Mouse (Mus musculus): ENCODE results near the gene Metap1. TPM values are rescaled to one million over a fixed set of nuclear protein-coding genes. Genes with fewer than 3 reads are reported as not detected.
"Not testable (repeated sequence)": the region's sequence is repeated elsewhere in the genome, so short reads cannot be mapped to it uniquely, and the experiment has no call there.

Metap1 gene
- total RNA-seq, 1 experiment from 2014 or later: 56.8 TPM

DNA sequence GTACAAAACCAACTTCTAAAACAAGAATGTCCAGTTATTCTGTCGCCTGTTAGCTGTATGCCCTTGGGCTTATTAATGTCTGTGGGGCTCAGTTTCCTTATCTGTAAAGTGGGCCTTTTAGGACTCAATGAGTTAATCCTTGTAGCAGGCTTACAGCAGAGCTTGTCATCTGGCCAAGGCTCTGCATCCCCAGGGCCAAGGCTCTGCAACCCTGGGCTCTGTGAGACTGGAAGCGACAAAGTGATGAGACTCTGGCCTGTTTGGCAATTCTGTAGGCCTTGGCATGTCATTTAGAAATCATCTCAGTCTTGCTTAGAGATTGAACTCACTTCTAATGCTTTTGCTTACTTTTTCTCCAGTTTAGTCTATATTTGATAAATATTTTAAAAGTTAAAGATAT, 20.3 kb upstream of the Metap1 start:
- no peak for ATAC-seq (ENCODE audit: extremely low read depth, insufficient number of reproducible peaks, low FRiP score, poor library complexity, severe bottlenecking)

DNA sequence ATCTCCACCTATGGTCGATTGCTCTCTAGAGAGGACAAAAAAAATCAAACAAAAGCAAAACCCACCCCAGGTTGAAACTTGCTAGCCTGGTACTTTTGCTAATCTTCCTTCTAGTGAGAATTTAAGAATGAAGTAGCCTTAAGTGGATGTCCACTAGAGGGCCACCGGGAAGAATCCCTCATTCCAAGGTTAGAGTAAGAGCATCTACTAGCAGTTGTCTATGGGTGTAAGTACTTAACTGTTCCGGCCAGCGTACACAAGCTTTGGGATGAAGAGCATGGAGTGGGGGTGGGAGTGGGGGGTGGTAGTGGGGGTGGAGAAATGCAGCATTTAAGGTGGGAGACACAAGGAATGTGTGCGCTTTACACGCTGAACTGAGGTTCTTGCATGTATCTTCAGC, 17.4 kb upstream of the Metap1 start:
- no peak for ATAC-seq (ENCODE audit: extremely low read depth, insufficient number of reproducible peaks, low FRiP score, poor library complexity, severe bottlenecking)

DNA sequence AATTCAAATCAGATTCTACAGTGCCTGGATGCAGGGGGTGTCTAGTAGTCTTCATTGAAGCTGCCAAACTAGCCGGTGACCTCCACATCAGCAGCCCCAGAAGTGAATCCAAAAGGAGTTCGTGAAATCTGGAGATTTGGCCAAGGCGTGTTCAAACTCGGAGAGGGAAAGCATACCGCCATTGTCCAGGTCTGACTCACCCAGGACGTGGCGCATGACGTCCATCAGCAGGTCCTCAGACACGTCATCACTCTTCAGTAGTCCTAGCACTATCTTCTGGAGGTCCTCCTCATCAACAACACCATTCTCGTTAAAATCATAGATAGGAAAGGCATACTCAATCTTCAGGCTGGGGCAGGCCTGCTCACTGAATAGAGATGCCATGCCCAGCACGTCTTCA, 14.4 kb upstream of the Metap1 start:
- no peak for ATAC-seq (ENCODE audit: extremely low read depth, insufficient number of reproducible peaks, low FRiP score, poor library complexity, severe bottlenecking)

DNA sequence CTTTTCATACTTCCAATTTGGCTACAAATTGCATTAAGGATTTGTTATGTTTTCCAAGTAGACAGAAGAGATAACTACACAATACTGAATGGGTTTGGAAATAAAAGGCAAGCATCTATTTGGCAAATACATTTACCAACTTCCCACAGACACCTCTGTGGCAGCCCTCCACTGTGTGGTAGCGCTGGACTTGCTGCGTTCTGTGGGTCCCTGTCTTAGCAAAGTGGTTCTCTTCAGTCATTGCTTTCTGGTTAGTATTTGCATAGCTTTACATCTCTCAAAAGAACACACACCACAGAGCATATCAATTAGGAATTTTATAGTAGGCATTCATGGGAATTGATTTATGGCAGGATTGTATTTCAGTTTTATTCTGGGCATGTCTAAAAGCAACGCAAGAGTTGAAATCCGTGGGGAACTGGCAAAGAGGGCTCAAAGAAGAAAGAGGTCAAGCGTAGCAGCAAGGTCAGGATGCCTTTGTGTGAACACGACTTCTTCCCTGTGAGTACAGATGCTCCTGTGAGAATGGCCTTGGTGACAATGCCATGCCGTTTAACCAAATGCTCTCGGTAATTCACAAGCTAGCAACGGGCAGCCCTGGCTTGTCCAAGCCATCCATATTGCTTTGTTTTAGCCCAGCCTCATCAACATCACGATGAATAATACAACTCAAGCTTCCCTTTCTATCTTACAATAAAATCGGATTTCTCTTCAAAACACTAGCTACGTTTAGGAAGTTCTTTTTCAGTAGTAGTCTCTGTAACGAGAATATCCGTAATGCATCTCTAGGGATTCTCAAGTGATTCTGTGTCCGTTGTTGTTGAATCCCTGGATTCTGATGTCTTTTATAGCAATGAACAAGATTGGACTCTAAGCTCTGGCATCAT, 10.8 kb upstream of the Metap1 start:
- ATAC-seq (ENCODE audit: extremely low read depth, insufficient number of reproducible peaks, low FRiP score, poor library complexity, severe bottlenecking): no peak

DNA sequence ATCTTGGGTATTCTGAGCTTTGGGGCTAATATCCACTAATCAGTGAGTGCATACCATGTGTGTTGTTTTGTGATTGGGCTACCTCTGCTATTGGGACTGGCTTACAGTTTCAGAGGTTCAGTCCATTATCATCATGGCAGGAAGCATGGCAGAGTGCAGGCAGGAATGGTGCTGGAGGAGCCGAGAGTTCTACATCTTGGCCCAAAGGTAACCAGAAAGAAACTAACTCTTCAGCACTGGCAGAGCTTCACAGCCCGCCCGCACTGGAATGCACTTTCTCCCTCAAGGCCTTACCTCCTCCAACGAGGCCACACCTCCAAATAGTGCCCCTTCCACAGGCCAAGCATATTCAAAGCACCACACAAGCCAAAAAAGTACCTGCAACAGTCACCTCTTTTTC, 9.4 kb upstream of the Metap1 start:
- ATAC-seq (ENCODE audit: extremely low read depth, insufficient number of reproducible peaks, low FRiP score, poor library complexity, severe bottlenecking): no peak

DNA sequence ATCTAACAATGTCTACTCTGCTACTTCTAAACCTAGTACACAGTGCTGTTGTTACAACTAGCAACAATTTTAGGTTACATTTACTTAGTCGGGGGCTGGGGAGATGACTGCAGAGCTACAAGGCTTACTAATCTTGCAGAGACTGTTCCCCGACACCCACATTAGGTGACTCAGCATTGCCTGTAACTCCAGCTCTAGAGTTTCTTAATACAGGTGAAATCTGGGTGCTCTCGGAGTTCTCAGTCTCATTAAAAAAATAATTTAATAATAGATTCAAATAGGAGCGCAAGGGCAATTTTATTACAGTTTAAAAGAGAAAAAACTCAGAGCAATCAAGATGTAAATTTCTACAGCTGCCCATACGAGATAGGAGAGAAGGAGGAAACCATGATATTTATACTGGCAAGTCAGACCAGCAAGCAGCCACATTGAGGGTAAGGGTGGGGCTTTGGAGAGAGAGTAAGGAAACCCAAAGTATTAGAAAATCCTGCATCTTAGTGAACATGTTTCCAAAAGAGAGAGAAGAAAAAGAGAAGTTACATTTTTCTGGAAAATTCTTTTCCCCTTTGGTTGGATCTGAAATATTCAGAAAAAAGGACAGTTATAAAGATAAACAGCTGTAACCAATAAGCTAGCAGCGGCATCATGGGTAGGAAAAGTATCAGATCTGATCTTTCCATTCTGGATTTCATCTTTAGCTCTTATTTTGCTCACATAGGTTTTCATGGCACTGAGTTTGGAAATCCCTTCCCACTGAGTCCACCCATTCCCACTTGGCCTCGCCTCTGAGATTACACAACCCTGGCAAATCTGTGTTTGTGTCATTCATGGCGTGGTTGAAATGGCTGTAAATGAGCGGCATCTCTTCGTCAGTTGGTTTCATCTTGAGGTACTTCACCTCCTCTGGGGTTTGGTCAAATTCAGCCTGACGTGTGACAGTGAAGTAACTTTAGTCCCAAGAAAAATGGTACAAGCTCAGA, 6.1 kb upstream of the Metap1 start:
- ATAC-seq (ENCODE audit: extremely low read depth, insufficient number of reproducible peaks, low FRiP score, poor library complexity, severe bottlenecking): no peak

DNA sequence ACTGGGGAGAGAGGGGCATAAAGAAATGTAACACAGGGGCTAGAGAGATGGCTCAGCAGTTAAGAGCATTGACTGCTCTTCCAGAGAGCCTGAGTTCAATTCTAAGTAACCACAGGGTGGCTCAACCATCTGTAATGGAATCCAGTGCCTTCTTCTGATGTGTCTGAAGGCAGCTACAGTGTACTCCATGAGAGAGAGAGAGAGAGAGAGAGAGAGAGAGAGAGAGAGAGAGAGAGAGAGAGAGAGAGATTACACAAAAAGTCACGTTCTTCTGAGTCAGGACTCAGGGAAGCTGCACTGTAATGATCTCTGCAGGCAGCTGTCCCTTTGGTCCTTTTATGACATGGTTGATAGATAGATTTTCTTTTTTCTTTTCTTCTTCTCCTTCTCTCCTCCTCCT, 5.2 kb upstream of the Metap1 start:
- no peak for ATAC-seq (ENCODE audit: extremely low read depth, insufficient number of reproducible peaks, low FRiP score, poor library complexity, severe bottlenecking)

DNA sequence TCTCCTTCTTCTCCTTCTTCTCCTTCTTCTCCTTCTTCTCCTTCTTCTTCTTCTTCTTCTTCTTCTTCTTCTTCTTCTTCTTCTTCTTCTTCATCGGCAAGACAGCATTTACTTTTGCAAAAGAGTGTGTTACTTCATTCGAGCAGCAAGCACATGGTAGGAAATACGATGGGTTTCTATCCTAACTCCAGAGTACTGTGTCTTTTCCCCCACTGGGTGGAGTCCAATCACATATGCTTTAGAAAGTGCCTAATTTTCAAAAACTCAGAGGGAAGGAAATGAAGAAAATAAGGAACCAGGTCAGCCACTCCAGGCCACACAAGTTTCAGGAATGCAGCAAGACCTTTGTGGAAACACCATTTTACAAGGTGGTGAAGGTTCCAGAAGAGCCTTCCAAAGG, 4.4 kb upstream of the Metap1 start:
- no peak for ATAC-seq (ENCODE audit: extremely low read depth, insufficient number of reproducible peaks, low FRiP score, poor library complexity, severe bottlenecking)

DNA sequence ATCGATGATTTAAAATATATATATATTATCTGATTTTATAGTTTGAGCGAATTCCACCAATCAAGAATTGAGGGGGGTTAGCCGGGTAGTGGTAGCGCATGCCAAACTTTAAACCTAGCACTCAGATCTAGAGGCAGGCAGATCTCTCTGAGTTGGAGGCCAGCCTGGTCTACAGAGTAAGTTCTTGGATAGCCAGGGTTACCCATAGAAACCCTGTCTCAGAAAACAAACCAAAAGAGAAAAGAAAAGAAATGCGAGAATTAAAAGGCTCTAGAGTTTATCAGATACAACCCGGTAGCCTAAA, 671 bp upstream of the Metap1 start:
- no peak for ATAC-seq (ENCODE audit: extremely low read depth, insufficient number of reproducible peaks, low FRiP score, poor library complexity, severe bottlenecking)

DNA sequence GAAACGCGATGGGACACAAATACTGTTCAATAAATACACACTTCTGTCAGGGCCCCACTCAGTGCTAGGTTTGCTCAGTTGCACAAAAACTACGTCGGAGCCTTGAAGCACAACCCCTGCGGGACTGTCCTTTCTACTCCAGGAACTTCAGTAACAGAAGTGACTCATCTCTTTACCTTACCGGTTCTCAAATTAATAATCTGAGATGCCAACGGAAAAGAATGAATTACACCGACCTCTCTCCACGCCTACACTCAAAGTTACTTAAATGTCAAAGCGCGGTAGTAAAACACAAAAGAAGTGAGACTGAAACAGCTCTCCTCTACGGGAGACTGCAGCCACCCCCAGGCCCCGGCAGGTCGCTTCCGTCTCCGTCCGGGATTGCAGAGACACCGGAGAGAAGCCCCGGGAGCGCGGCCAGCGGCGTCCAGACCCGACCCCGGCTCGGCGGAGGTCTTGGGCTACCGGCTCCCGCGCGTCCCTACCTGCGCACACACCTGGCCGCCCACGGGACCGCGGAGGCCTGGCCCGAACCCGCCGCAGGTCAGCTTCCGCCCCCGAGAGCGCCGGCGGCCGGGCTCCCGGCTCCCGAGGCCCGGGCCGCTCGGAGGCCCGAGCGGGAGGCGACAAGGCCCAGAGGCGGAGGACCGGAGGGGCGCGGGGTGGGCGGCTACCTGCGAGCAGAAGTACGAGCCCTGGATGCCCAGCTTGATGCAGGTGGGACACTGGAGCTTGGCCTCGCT, 560 bp downstream of the Metap1 start:
- ATAC-seq (ENCODE audit: extremely low read depth, insufficient number of reproducible peaks, low FRiP score, poor library complexity, severe bottlenecking): no peak

DNA sequence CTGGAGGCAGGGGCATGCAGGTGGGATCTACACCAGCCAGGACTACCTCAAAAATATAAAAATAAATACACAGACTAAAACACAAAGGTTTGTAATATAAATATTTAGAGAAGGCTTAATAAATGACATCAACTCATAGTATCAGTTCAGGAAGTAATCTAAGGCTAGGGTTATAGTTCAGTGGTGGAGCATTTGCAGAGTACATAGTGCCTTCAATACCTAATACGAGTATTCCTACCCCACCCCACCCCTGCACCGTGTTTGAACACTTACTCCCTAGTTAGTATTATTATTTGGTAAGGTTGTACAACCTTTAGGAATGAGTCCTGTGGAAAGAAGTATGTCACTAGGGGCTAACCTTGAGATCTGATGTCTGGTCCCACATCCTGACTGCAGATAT, 6.1 kb downstream of the Metap1 start:
- ATAC-seq (ENCODE audit: extremely low read depth, insufficient number of reproducible peaks, low FRiP score, poor library complexity, severe bottlenecking): no peak

DNA sequence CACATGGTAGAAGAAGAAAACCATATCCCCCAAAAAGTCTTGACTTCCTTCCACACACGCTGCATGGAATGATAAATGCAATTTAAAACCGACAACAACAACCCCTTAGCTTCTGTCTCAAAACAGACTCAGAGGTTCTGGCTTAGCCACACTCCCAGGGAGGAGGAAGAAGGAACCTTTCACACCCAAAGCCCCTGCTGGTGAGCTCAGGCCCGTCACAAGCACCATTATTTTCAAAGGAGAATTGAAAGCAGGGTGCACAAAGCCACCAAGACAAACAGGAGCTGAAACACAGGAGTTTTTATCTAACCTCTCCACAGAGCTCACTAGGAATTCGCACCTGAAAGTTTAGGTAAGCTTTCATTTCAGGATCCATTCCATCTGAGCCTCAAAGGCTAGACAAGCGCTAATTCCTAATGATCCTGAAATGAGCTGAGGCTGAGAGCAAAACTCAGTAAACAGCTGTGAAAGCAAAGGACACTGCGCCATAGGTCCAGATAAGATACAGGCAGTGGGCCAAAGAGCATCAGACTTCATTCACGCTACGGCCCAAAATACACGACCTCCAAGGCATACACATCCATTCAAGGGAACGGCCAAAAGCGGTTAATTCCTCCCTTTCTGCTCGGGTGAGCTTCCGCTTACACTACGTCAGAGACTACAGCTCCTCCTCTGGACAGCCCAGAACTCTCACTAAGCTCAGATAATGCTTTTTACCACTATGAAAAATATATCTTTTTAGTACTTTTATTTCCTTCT, 7.6 kb downstream of the Metap1 start:
- no peak for ATAC-seq (ENCODE audit: extremely low read depth, insufficient number of reproducible peaks, low FRiP score, poor library complexity, severe bottlenecking)

DNA sequence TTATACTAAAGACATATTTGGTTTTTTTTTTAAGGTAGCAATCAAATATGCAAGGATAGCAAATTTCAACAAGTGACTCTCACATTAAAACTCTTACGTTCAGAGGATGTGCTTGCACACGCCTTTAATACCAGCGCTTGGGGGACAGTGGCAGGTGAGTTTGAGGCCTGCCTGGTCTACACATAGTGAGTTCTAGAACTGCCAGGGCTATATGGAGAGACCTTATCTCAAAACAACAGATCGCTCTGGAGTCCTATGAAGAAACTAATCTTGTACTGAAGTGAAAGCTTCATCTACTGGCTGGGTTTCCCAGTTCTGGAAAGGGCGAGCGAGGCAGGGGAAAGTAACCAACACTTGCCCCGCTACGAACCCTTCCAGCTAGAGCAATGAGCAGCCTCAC, 9.8 kb downstream of the Metap1 start:
- ATAC-seq (ENCODE audit: extremely low read depth, insufficient number of reproducible peaks, low FRiP score, poor library complexity, severe bottlenecking): no peak

DNA sequence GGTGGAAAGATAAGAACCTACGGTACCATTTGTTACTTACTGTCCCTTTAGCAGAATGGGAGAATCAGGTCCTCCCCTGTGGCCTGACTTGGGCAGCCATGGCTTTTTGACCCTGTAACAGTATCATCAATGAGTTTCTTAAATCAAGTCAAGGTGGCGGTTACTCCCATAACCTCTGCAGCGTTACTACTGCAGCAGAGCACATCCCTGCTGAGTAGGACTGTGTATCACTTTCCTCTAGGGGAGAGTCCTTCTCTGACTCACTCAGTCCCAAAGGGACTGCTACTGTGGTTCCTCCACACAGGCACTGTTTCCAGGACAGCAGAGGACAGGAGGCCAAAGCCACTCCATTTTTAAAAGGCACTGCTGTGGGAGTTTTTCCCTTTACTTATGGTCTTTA, 18.2 kb downstream of the Metap1 start:
- ATAC-seq (ENCODE audit: extremely low read depth, insufficient number of reproducible peaks, low FRiP score, poor library complexity, severe bottlenecking): no peak

DNA sequence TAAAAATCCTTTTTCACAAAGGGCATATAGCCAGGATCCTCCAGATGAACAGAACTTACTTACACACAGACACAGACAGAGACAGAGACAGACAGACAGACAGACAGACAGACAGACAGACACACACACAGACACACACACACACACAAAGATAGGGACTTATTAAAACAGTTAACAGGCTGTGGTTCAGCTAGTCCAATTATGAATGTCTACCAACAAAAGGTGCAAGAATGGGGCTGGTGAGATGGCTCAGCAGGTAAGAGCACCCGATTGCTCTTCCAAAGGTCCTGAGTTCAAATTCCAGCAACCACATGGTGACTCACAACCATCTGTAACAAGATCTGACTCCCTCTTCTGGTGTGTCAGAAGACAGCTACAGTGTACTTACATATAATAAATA, 22.7 kb downstream of the Metap1 start:
- not testable (repeated sequence) for ATAC-seq (ENCODE audit: extremely low read depth, insufficient number of reproducible peaks, low FRiP score, poor library complexity, severe bottlenecking)

DNA sequence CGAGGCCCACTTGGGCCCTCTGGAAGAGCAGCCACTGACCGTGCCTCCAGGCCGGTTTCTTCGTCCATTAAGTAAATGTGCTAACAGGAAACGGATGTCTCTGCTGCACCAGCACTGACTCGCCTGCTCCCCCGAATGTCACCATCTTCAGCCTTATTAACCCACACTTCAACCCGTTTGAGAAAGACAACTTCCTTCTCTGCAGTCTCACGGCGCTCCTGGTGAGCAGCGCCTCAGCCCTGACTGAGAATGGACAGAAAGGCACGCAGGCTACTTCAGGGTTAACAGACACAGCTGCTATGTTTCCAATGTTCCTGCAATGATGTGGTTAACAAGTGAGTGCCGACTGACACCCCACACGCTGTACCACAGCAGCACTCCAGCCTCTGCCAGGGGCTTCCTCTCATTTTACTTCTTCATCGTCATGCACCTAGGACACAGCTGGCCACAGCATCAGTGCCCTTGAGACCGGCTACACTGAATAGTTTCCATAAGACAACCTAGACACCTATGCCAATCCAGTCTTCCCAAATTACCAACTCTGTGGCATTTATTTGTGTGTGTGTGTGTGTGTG, 24.7 kb downstream of the Metap1 start:
- ATAC-seq (ENCODE audit: extremely low read depth, insufficient number of reproducible peaks, low FRiP score, poor library complexity, severe bottlenecking): peak; percentile 29; the same call in 1 of the 2 replicates

DNA sequence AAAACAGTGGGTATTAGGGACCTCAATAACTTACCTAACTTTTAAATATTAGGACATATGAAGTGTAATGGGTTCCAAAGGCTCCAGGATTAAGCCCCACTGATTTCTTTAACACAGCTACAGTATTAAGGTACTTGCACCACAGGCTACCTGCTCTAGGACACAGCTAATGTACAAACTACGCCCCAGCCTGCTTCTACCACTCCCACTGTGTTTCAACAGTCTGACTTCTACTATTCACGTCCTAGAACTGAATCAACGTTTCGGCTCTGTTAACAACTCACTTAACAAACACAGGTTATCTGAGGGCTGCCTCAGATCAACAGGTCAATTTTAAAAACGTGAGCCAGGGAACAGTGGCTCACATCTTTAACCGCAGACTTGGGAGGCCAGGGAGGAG, 25.5 kb downstream of the Metap1 start:
- no peak for ATAC-seq (ENCODE audit: extremely low read depth, insufficient number of reproducible peaks, low FRiP score, poor library complexity, severe bottlenecking)

DNA sequence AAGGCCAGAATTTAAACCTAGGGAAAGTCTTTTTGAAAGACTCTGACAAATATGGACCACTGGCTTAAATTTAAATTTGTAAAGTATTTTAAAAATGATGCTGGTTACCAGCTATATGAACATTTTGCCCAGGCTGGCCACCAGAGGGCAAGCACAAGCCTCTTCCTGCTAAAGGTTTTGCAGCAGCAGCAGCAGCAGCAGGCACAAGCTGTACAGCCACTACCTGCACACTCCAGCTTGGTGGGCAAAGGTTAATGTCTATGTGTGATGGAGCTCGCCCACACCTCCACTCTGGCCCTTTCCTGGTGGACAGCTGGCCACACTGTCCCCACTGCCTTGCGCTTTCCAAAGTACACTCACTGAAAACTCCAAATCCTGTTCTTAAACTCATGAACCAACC, 26.2 kb downstream of the Metap1 start:
- peak; percentile 69; the same call in 1 of the 2 replicates for ATAC-seq (ENCODE audit: extremely low read depth, insufficient number of reproducible peaks, low FRiP score, poor library complexity, severe bottlenecking)
